Mouse (Mus musculus) CD8-positive naive resting alpha-beta T cell, adult 2 months (primary cell): ENCODE results near the gene Add1.

Experiments
- DNase-seq, 2 experiments: peaks; one replicate each; pipeline ENCODE4 v3.0.0; 2022; ENCODE audit warnings: low read depth in 2 of 2, low spot score in 2 of 2

Gene Add1

GRCm38 (mm10) chr5:34573268-34574221 is at the start of gene Add1:
Gene Add1, plus strand, starts transcription at chr5:34573664.
- DNase-seq: peak; percentile 97 to 98

- DNase-seq: no peak
Measured at GRCm38 (mm10) chr5:34523958-34524485, 49.4 kb upstream of the Add1 start.

- no peak for DNase-seq
Measured at GRCm38 (mm10) chr5:34524511-34524910, 49.0 kb upstream of the Add1 start.

- peak; percentile 91 to 97 for DNase-seq
Measured at GRCm38 (mm10) chr5:34525663-34526476, 47.6 kb upstream of the Add1 start, which contains the start of gene Sh3bp2. Gene Sh3bp2, plus strand, starts transcription at chr5:34525838.

- DNase-seq: no peak
Measured at GRCm38 (mm10) chr5:34526477-34526775, 47.0 kb upstream of the Add1 start.

GRCm38 (mm10) chr5:34527352-34527751 is 46.1 kb upstream of the Add1 start:
- DNase-seq: no peak

GRCm38 (mm10) chr5:34528724-34529123 is 44.7 kb upstream of the Add1 start:
- DNase-seq: no peak

- DNase-seq: no peak
Measured at GRCm38 (mm10) chr5:34530116-34530515, 43.3 kb upstream of the Add1 start.

GRCm38 (mm10) chr5:34530687-34531086 is 42.8 kb upstream of the Add1 start:
- no peak for DNase-seq

GRCm38 (mm10) chr5:34533066-34533465 is 40.4 kb upstream of the Add1 start:
- no peak for DNase-seq

GRCm38 (mm10) chr5:34533820-34534219 is 39.6 kb upstream of the Add1 start:
- no peak for DNase-seq

GRCm38 (mm10) chr5:34534776-34535581 is 38.5 kb upstream of the Add1 start:
- DNase-seq: no peak

GRCm38 (mm10) chr5:34535831-34536230 is 37.6 kb upstream of the Add1 start:
- DNase-seq: no peak

GRCm38 (mm10) chr5:34538079-34538478 is 35.4 kb upstream of the Add1 start:
- DNase-seq: no peak

- peak; percentile 53 to 71 for DNase-seq
Measured at GRCm38 (mm10) chr5:34538527-34538926, 34.9 kb upstream of the Add1 start.

- no peak for DNase-seq
Measured at GRCm38 (mm10) chr5:34539121-34539520, 34.3 kb upstream of the Add1 start.

GRCm38 (mm10) chr5:34542166-34542565 is 31.3 kb upstream of the Add1 start:
- DNase-seq: no peak

GRCm38 (mm10) chr5:34543114-34543513 is 30.4 kb upstream of the Add1 start:
- DNase-seq: no peak

GRCm38 (mm10) chr5:34547410-34547809 is 26.1 kb upstream of the Add1 start:
- peak in 1 of 2 experiments; percentile 37 for DNase-seq

- no peak for DNase-seq
Measured at GRCm38 (mm10) chr5:34549135-34549482, 24.4 kb upstream of the Add1 start.
